Mouse (Mus musculus): Measurements from ENCODE around the gene Mmd2.

DNA sequence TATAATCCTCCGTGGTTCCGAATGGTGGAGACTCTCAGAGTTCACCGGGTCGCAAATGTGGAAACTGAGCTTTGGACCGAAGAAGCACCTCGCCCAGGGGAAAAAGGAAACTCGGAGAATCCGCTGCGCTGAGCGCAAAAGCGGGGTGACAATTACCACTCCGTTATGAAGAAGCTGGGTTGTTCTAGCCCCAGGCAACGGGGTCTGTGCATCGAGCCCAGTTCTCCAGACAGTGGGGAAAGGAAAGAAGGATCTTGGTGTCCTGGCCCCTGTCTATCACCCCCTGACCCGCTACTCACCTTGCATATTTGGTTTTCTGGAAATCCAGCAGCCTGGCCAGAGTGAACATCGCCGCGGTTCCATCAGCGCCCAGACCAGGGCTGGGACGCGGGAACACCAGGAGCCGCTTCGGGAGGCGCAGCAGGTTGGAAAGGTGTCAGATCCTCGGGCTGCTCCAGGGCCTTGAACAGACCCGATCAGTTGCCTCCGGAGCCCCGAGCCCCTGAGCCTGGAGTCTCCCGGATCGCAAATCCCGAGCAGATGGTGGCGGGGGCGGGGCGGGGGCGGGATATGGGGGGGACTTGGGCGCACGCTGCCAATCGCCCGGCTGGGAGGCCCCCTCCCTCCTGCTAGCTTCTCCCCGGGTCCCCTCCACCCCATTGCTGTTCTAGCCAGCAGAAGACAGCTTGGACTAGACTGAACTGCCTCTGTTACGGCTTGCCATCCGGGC lies at the start of gene Mmd2:
- TF ChIP-seq POLR2A (IDR thresholded peaks at IDR 0.05; ENCODE audit: extremely low read depth, insufficient read depth, low read length) (peak; percentile 28; the same call in 1 of the 2 replicates), CTCF (IDR thresholded peaks at IDR 0.05; ENCODE audit: extremely low read depth, insufficient read depth, low read length) (no peak)

Data from cortical plate, adult 2 months (tissue).